Comparison of ENCODE assay signal across 19 mouse cellular contexts in genomic region chr1:158588903-158589302, GRCm38 (mm10).
"Had no signal": no experiment of that assay in that cellular context is flagged by ENCODE, and none has a peak within 500 bp of the region (broad histone marks: within the 10 kb centered on the region; RNA-seq: fewer than 3 reads in every experiment).

No protein-coding gene starts in this region.

- H3K27me3 ChIP-seq: kidney, embryonic 15.5 days; liver, embryonic 13.5 days; midbrain, embryonic 12.5 days; midbrain, embryonic 15.5 days; neural tube, embryonic 12.5 days; neural tube, embryonic 15.5 days; stomach, embryonic 15.5 days had no signal

- H3K27ac ChIP-seq: kidney, embryonic 15.5 days; left cerebral cortex, adult 2 months; liver, embryonic 13.5 days; macrophage; midbrain, embryonic 12.5 days; midbrain, embryonic 15.5 days; neural tube, embryonic 12.5 days; neural tube, embryonic 15.5 days; stomach, embryonic 15.5 days had no signal

- H3K9me3 ChIP-seq: kidney, embryonic 15.5 days; liver, embryonic 13.5 days; midbrain, embryonic 12.5 days; midbrain, embryonic 15.5 days; neural tube, embryonic 12.5 days; neural tube, embryonic 15.5 days; stomach, embryonic 15.5 days had no signal

- H3K4me1 ChIP-seq: kidney, embryonic 15.5 days; liver, embryonic 13.5 days; midbrain, embryonic 12.5 days; midbrain, embryonic 15.5 days; neural tube, embryonic 12.5 days; neural tube, embryonic 15.5 days; stomach, embryonic 15.5 days had no signal

- ATAC-seq: midbrain, embryonic 15.5 days had no signal

- H3K36me3 ChIP-seq: kidney, embryonic 15.5 days; liver, embryonic 13.5 days; neural tube, embryonic 12.5 days; stomach, embryonic 15.5 days had no signal

- H3K9ac ChIP-seq: kidney, embryonic 15.5 days; liver, embryonic 13.5 days; midbrain, embryonic 12.5 days; midbrain, embryonic 15.5 days; neural tube, embryonic 12.5 days; neural tube, embryonic 15.5 days; stomach, embryonic 15.5 days had no signal

- DNase-seq: kidney, adult 8-10 months; kidney, postnatal 10 days; kidney, postnatal 4 days; layer of hippocampus, postnatal 36 days; liver, embryonic 13.5 days; lung, adult 2 months; lung, postnatal 14 days; right cerebral cortex, adult 18-20 months; right cerebral cortex, postnatal 14 days; right cerebral cortex, postnatal 4 days; thymus, postnatal 25 days had no signal

- H3K4me3 ChIP-seq: kidney, embryonic 15.5 days; left cerebral cortex, adult 2 months; liver, embryonic 13.5 days; midbrain, embryonic 12.5 days; midbrain, embryonic 15.5 days; neural tube, embryonic 12.5 days; neural tube, embryonic 15.5 days; stomach, embryonic 15.5 days had no signal

- H3K4me2 ChIP-seq: kidney, embryonic 15.5 days; liver, embryonic 13.5 days; midbrain, embryonic 12.5 days; midbrain, embryonic 15.5 days; neural tube, embryonic 12.5 days; neural tube, embryonic 15.5 days; stomach, embryonic 15.5 days had no signal
